In genomic region chr10:43918696-43919608, GRCm38 (mm10) we compare ENCODE assay signal across 8 mouse cellular contexts. TPM values are rescaled to one million over a fixed set of nuclear protein-coding genes. Genes with fewer than 3 reads are reported as not detected.
DNase-seq lines count a peak whose midpoint lies in the region; ATAC-seq and TF ChIP-seq lines count a peak whose summit lies in the region.

No protein-coding gene starts in this region.

- 40% methylated on average over 17 of the region's 17 CpGs for WGBS in embryonic facial prominence, embryonic 11.5 days
- 39% methylated on average over 17 of the region's 17 CpGs for WGBS in heart, adult 2 months
- WGBS in lung, adult 2 months, result 44% methylated on average over 17 of the region's 17 CpGs

- peak; percentile 78 to 86 for DNase-seq in adrenal gland, postnatal 36 days
- DNase-seq in embryonic facial prominence, embryonic 11.5 days (ENCODE audit: low spot score), result peak; percentile 92
- peak; percentile 68 to 78 for DNase-seq in heart, adult 2 months
- peak; percentile 94 for DNase-seq in kidney, postnatal 4 days
- peak; percentile 77 for DNase-seq in lung, adult 2 months
- DNase-seq in ovary, adult 18-20 months (ENCODE audit: low spot score), result peak; percentile 32
- peak; percentile 84 for DNase-seq in thymus, postnatal 0 days (ENCODE audit: low spot score)

- H3K9me3 ChIP-seq in embryonic facial prominence, embryonic 11.5 days (replicated peaks; ENCODE audit: control insufficient read depth, low read length), result no peaks in the 10 kb centered on the region

- no peaks in the 10 kb centered on the region for H3K79me2 ChIP-seq in heart, adult 2 months (replicated peaks; ENCODE audit: control insufficient read depth, insufficient read depth, low read length)

- no peak overlapping the region for H3K4me2 ChIP-seq in embryonic facial prominence, embryonic 11.5 days (ENCODE audit: low read depth, low read length)

- no peaks in the 10 kb centered on the region for H3K4me1 ChIP-seq in embryonic facial prominence, embryonic 11.5 days (ENCODE audit: control insufficient read depth, insufficient read depth, low read length)
- no peaks in the 10 kb centered on the region for H3K4me1 ChIP-seq in heart, adult 2 months (ENCODE audit: control insufficient read depth, insufficient read depth, low read length)
- H3K4me1 ChIP-seq in lung, adult 2 months (ENCODE audit: control insufficient read depth, insufficient read depth, low read length), result no peaks in the 10 kb centered on the region

- H3K9ac ChIP-seq in embryonic facial prominence, embryonic 11.5 days (replicated peaks; ENCODE audit: low read length), result no peak overlapping the region
- H3K9ac ChIP-seq in heart, adult 2 months (ENCODE audit: low read depth, low read length), result no peak overlapping the region

- H3K27ac ChIP-seq in embryonic facial prominence, embryonic 11.5 days (replicated peaks; ENCODE audit: low read depth, low read length), result no peak overlapping the region
- no peak overlapping the region for H3K27ac ChIP-seq in heart, adult 2 months

- peak; percentile 99 for TF ChIP-seq CTCF in heart, adult 2 months (IDR thresholded peaks at IDR 0.05)
- TF ChIP-seq CTCF in lung, adult 2 months (IDR thresholded peaks at IDR 0.05; ENCODE audit: insufficient read depth, low read length), result peak; percentile 93

- H3K36me3 ChIP-seq in embryonic facial prominence, embryonic 11.5 days (replicated peaks; ENCODE audit: control insufficient read depth, insufficient read depth, low read depth, low read length), result no peaks in the 10 kb centered on the region
- H3K36me3 ChIP-seq in heart, adult 2 months (ENCODE audit: control insufficient read depth, insufficient read depth, low read length), result no peaks in the 10 kb centered on the region

- 0 out of 2 replicates have a peak, but pooled peaks have one; percentile 48 for TF ChIP-seq EP300 in heart, adult 2 months (IDR thresholded peaks at IDR 0.05; ENCODE audit: insufficient read depth, low read depth, low read length)

- intact Hi-C loops in heart, adult 2 months (cut with DNase I), result loop anchor here (1.0 kb wide), 1 partner anchor 344 kb away; no protein-coding TSS in a partner anchor

- no peak for TF ChIP-seq POLR2A in heart, adult 2 months (IDR thresholded peaks at IDR 0.05; ENCODE audit: insufficient read depth, low read depth, low read length)
- no peak for TF ChIP-seq POLR2A in lung, adult 2 months (IDR thresholded peaks at IDR 0.05; ENCODE audit: borderline replicate concordance, extremely low read depth, low read depth, low read length)

- no peaks in the 10 kb centered on the region for H3K27me3 ChIP-seq in embryonic facial prominence, embryonic 11.5 days (ENCODE audit: control insufficient read depth, insufficient read depth, low read length)
- no peaks in the 10 kb centered on the region for H3K27me3 ChIP-seq in heart, adult 2 months (ENCODE audit: control insufficient read depth, insufficient read depth, low read length)

- no peak overlapping the region for H3K4me3 ChIP-seq in embryonic facial prominence, embryonic 11.5 days (ENCODE audit: low read depth, low read length)
- no peak overlapping the region for H3K4me3 ChIP-seq in heart, adult 2 months
- H3K4me3 ChIP-seq in lung, adult 2 months (replicated peaks; ENCODE audit: extremely low read depth, low read depth, low read length), result no peak overlapping the region

- peak; percentile 93 for ATAC-seq in CD4-positive, CD25-positive, alpha-beta regulatory T cell, adult 4 months
- ATAC-seq in embryonic facial prominence, embryonic 11.5 days (replicated peaks; ENCODE audit: insufficient number of reproducible peaks, low FRiP score, low TSS enrichment, low read depth), result no peak

RNA-seq across cellular contexts. Expression of gene Rtn4ip1, which starts 17.3 kb away (rescaled TPM):
- polyA plus RNA-seq in CD4-positive, CD25-positive, alpha-beta regulatory T cell, adult 4 months (2017; shearing (Covaris generic)), result 10 to 100 TPM; 11.3 to 16.9 TPM
- total RNA-seq in adrenal gland, postnatal 36 days (2021), result 10 to 100 TPM; 23.9 to 27.3 TPM
- 20.0 and 20.9 TPM in 2 replicates for polyA plus RNA-seq in embryonic facial prominence, embryonic 11.5 days (2014; fragmentation: Nextera tagmentation; extraction: Ambion mirVana)
- 10 to 100 TPM; 66.4 to 66.9 TPM for total RNA-seq in heart, adult 2 months (2021)
- 47.7 and 89.8 TPM in 2 replicates for polyA plus RNA-seq in heart, adult 2 months (2012; rRNA removed)
- polyA plus RNA-seq in lung, adult 2 months (2012; rRNA removed), result 4.2 and 9.0 TPM in 2 replicates
- polyA plus RNA-seq in thymus, postnatal 0 days (2015; fragmentation: Nextera tagmentation; extraction: Ambion mirVana), result 10.2 and 11.5 TPM in 2 replicates

RNA-seq across cellular contexts. Expression of gene Qrsl1, which starts 17.4 kb away (rescaled TPM):
- 10 to 100 TPM; 21.3 to 24.1 TPM for polyA plus RNA-seq in CD4-positive, CD25-positive, alpha-beta regulatory T cell, adult 4 months (2017; shearing (Covaris generic))
- total RNA-seq in adrenal gland, postnatal 36 days (2021), result 10 to 100 TPM in 1 of 2 experiments, 1 to 10 TPM in 1; 8.8 to 10.4 TPM
- 26.5 and 29.2 TPM in 2 replicates for polyA plus RNA-seq in embryonic facial prominence, embryonic 11.5 days (2014; fragmentation: Nextera tagmentation; extraction: Ambion mirVana)
- total RNA-seq in heart, adult 2 months (2021), result 10 to 100 TPM; 23.9 to 29.2 TPM
- polyA plus RNA-seq in heart, adult 2 months (2012; rRNA removed), result 25.0 and 39.9 TPM in 2 replicates
- 4.6 and 7.1 TPM in 2 replicates for polyA plus RNA-seq in lung, adult 2 months (2012; rRNA removed)
- polyA plus RNA-seq in thymus, postnatal 0 days (2015; fragmentation: Nextera tagmentation; extraction: Ambion mirVana), result 21.7 and 24.2 TPM in 2 replicates

Comparison
In these comparisons a context has a peak if more than half of its experiments do, and no peak if none do; other contexts are left out.
1. DNase-seq: peak in every context shown above with its lines; median percentile 94 in kidney, postnatal 4 days; 92 in embryonic facial prominence, embryonic 11.5 days; 84 in thymus, postnatal 0 days; 82 in adrenal gland, postnatal 36 days; 77 in lung, adult 2 months; 73 in heart, adult 2 months; 32 in ovary, adult 18-20 months.